Mouse (Mus musculus): ENCODE data around the gene Sox6.

The Sox6 gene

GRCm38 (mm10) chr7:115550197-115550804, 488.3 kb downstream of the Sox6 start:
- no peak for DNase-seq (ENCODE audit: low spot score)

DNA sequence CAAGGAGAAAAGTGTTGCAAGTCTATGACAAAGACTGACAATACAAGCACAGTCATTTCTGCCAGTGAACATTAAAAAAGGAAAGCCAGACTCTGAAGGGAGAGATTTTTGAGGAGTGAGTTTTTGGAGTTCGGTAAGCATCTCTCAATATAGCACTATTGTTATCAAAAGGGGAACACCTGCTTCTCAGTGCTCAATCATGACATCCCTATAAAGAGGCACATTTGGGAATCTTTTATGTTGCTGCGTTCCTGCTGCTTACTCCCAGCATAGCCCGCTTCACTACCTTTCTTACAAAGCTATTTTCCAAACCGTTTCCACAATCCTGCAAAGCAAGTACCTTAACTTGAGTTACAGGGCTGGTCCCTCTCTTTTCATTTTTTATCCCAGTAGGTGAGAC, 488.9 kb downstream of the Sox6 start:
- DNase-seq (ENCODE audit: low spot score), result no peak

- DNase-seq (ENCODE audit: low spot score), result no peak
Observed at GRCm38 (mm10) chr7:115545585-115546374, 492.8 kb downstream of the Sox6 start.

- DNase-seq (ENCODE audit: low spot score), result no peak
Observed at GRCm38 (mm10) chr7:115543596-115543995, 495.0 kb downstream of the Sox6 start.

DNA sequence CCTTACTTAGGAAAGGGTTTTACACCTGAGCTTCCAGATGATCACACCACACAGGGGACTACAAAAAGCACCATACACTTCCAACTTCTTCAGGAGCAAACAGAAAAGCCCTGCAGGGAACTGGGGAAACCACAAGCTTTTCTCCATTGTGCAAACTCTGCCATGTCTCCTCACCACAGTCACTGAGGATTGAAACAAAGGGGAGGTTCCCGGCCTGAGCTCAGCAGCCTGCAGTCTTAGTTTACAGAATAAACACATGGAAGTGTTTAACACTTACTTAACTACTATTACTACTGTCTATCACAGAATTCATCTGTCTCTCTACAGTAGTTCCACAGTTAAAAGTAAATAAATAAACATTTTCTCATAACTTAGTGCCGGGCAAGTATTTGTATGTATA, 498.3 kb downstream of the Sox6 start:
- DNase-seq (ENCODE audit: low spot score), result no peak

GRCm38 (mm10) chr7:115539003-115539402, 499.6 kb downstream of the Sox6 start:
- DNase-seq (ENCODE audit: low spot score), result no peak

DNA sequence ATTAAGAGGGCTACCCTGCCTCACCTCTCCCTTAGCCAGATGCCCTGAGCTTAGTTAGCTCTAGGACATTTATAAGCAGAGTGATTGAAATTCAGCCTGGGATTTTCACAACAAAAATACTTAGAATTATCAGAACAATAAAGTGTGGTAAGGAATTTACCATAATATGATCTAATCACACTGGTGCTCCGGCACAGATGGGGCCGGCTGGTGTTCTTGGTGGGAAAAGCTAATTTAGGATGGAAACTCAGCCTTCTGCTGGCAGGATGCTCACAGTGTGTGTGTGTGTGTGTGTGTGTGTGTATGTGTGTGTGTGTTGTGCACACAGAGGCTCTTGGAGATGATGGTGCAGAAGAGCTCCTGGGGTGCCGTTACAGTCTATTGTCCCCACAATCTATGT, 501.0 kb downstream of the Sox6 start:
- no peak for DNase-seq (ENCODE audit: low spot score)

GRCm38 (mm10) chr7:115536521-115536920, 502.1 kb downstream of the Sox6 start:
- no peak for DNase-seq (ENCODE audit: low spot score)

- DNase-seq (ENCODE audit: low spot score), result no peak
Observed at GRCm38 (mm10) chr7:115531875-115532274, 506.7 kb downstream of the Sox6 start.

DNA sequence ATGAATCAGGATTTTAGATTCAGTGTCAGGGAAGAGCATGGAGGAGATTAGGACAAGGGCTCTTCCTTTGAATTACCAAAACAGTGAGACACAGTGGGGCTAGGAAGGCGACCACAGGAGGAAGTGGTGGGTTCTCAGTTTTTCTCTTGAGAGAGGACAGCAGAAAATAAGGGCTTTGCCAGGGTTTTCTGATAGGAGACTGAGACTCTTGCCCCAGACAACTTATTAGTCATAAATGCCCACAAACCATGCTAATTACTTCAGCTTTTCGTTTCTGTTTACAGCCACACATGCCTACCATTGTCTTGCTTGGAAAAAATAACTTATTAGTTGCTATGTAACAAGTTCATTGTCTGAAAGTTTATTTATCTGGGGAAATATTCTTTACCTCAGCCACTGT, 507.4 kb downstream of the Sox6 start:
- DNase-seq (ENCODE audit: low spot score), result no peak

GRCm38 (mm10) chr7:115517701-115518100, 520.9 kb downstream of the Sox6 start:
- no peak for DNase-seq (ENCODE audit: low spot score)

DNA sequence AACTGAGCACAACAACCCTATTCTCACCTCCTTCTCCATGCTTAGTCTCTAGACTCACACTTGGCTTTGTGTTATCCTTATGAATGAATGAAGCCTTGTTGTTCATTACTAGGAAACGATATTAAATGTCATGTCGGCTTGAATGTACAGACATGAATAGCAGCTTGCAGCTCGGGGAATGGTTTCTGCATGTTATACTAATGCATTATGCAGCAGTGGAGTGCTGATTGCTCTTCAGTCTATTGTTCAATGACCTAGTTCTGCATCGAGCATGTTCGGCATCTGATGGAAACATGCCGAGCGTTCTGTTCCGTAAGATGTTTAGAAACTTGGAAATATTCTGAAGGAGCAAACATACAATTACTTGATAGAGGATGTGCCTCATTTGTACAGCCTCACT, 524.9 kb downstream of the Sox6 start:
- DNase-seq (ENCODE audit: low spot score), result no peak

DNA sequence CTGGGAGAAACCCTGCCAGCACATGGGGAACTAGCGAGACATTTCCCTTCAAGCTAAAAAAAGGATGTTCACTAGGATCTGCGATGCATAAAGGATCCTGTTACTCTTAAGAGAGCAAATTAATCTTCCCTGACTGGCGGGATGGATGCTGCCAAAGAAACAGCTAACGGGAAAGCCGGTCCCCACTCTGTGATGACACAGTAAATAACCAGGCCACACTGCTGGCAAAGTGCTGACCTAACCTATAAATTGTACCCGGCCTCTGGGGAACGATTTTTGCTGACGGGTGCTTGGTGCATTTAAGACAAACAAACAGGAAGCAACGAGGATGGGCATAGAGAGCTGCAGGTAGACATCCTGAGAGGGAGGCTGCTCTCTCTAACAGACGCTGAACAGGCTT, 526.8 kb downstream of the Sox6 start:
- DNase-seq (ENCODE audit: low spot score), result no peak

GRCm38 (mm10) chr7:115511091-115511490, 527.5 kb downstream of the Sox6 start:
- no peak for DNase-seq (ENCODE audit: low spot score)

- no peak for DNase-seq (ENCODE audit: low spot score)
Observed at GRCm38 (mm10) chr7:115510045-115510444, 528.6 kb downstream of the Sox6 start.

GRCm38 (mm10) chr7:115506385-115506784, 532.2 kb downstream of the Sox6 start:
- no peak for DNase-seq (ENCODE audit: low spot score)

GRCm38 (mm10) chr7:115501497-115501896, 537.1 kb downstream of the Sox6 start:
- no peak for DNase-seq (ENCODE audit: low spot score)

DNA sequence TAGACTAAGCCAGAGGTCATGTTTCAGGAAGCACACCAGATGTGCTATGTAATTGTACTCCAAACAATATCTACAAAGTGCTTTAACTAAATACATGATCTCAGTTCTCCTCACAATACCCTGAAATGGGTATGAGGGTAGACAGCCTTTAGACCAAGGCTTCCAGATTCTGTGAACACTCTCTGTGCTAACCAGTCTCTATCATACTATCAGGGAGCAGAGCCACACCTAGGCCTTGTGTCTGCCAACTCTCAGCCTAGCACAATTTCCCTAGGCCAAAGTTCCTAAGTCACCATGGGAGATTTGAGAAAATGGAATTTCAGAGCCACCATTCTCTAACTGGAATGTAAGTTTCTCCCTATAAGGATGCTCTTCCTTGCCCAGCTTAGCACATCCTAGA, 537.8 kb downstream of the Sox6 start:
- no peak for DNase-seq (ENCODE audit: low spot score)

DNA sequence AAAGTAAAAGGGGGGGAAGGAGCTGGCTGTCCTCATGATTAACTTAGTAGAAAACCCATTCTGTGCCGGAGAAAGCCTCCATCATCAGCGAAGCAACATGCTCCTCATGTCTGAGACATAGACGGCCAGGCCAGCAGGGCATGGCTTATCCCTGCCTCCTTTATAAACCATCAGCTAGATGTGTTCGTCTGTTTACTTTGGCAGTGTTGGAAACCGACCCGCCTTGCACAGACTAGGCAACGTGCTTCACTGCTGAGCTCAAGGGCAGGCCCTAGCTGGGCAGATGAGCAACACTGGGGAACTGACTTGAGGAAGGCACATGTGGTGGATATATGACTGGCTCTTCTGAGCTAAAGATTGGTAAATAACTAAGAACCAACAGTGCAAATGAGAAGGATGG, 538.4 kb downstream of the Sox6 start:
- DNase-seq (ENCODE audit: low spot score), result no peak

- no peak for DNase-seq (ENCODE audit: low spot score)
Observed at GRCm38 (mm10) chr7:115491721-115492120, 546.9 kb downstream of the Sox6 start.

- DNase-seq (ENCODE audit: low spot score), result no peak
Observed at GRCm38 (mm10) chr7:115489608-115490007, 549.0 kb downstream of the Sox6 start.

DNA sequence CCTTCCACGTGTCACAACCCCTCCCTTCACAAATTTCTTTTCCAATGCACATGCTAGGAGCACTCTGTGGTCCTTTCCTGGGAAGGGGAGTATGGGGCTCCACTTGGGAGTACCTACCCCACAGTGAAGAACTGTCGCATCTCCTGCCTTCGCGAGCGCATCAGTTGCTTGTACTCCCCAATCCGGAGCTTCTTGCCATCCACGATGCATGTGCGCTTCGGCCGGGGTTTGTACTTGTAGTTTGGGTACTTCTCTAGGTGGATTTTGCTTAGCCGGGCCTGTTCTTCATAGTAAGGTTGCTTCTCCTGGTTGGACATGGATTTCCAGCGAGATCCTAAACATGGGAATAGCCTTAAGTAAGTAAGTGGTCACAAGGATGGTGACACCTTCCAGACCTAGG, 552.2 kb downstream of the Sox6 start:
- DNase-seq (ENCODE audit: low spot score), result no peak

GRCm38 (mm10) chr7:115485664-115486409, 552.8 kb downstream of the Sox6 start:
- no peak for DNase-seq (ENCODE audit: low spot score)
